ENCODE assay signal across 26 mouse cellular contexts in the genomic region with DNA sequence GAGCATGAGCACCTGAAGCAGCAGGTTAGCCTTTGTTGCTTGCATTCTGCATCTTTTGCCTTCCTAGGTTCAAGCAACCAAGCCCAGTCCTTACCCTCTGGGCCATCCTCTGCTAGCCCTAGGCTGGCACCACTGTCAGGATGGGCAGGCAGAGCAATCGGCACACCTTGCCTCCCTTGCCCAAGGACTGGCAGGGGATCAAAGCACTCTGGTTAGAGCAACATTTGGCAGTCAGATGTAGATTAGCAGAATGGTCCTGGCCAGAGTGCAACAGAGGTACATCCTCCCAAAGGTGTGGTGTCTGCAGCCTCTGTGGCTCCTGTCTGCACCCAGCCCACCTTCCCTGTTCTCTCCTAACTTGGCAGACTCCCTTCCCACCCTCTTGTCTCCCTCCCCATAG.
DNase-seq lines count a peak whose midpoint lies in the region; ATAC-seq and TF ChIP-seq lines count a peak whose summit lies in the region.
"Had no signal": no experiment of that assay in that cellular context is flagged by ENCODE, and none has a peak within 500 bp of the region (broad histone marks: within the 10 kb centered on the region; RNA-seq: fewer than 3 reads in every experiment).

No protein-coding gene starts in this region.

- TF ChIP-seq EP300 in lung, postnatal 0 days (IDR thresholded peaks at IDR 0.05) = no peak

- no peak overlapping the region for H3K9ac ChIP-seq in lung, postnatal 0 days (replicated peaks; ENCODE audit: low read depth)
- H3K9ac ChIP-seq: embryonic facial prominence, embryonic 12.5 days; embryonic facial prominence, embryonic 15.5 days; forebrain, embryonic 12.5 days; forebrain, embryonic 15.5 days; heart, embryonic 12.5 days; heart, embryonic 15.5 days; hindbrain, embryonic 13.5 days; intestine, embryonic 15.5 days had no signal

- no peak for ATAC-seq in cerebellum, adult (ENCODE audit: insufficient number of reproducible peaks, low FRiP score, low TSS enrichment)
- no peak for ATAC-seq in megakaryocyte, adult 5-6 weeks (ENCODE audit: poor library complexity, severe bottlenecking)
- no peak for ATAC-seq in lung, postnatal 0 days
- ATAC-seq: forebrain, embryonic 15.5 days; hindbrain, embryonic 16.5 days; intestine, embryonic 15.5 days; Patski had no signal

- H3K4me1 ChIP-seq in cerebellum, adult 2 months (ENCODE audit: control insufficient read depth, insufficient read depth, low read length) = peaks cover 9% of the 10 kb centered on the region
- no peaks in the 10 kb centered on the region for H3K4me1 ChIP-seq in megakaryocyte, embryonic 14.5 days
- no peaks in the 10 kb centered on the region for H3K4me1 ChIP-seq in lung, postnatal 0 days (ENCODE audit: insufficient read depth, low read depth, low read length)
- H3K4me1 ChIP-seq: embryonic facial prominence, embryonic 12.5 days; embryonic facial prominence, embryonic 15.5 days; forebrain, embryonic 12.5 days; forebrain, embryonic 15.5 days; heart, embryonic 12.5 days; heart, embryonic 15.5 days; hindbrain, embryonic 10.5 days; hindbrain, embryonic 13.5 days; intestine, embryonic 15.5 days had no signal

- TF ChIP-seq CTCF in cerebellum, adult 2 months (IDR thresholded peaks at IDR 0.05; ENCODE audit: borderline replicate concordance, insufficient read depth, low read depth, low read length) = no peak
- TF ChIP-seq CTCF in lung, postnatal 0 days (IDR thresholded peaks at IDR 0.05) = no peak

- 23% methylated on average over 1 of the region's 1 CpGs for WGBS in cerebellum, adult 2 months
- WGBS in lung, postnatal 0 days = 79% methylated on average over 1 of the region's 1 CpGs

- no peak for TF ChIP-seq POLR2A in cerebellum, adult 2 months (IDR thresholded peaks at IDR 0.05; ENCODE audit: borderline replicate concordance, insufficient read depth, low read length)

- peaks cover 15% of the 10 kb centered on the region for H3K9me3 ChIP-seq in megakaryocyte, embryonic 14.5 days
- H3K9me3 ChIP-seq in lung, postnatal 0 days (ENCODE audit: low read length) = no peaks in the 10 kb centered on the region
- H3K9me3 ChIP-seq: embryonic facial prominence, embryonic 12.5 days; embryonic facial prominence, embryonic 15.5 days; forebrain, embryonic 12.5 days; forebrain, embryonic 15.5 days; heart, embryonic 12.5 days; heart, embryonic 15.5 days; hindbrain, embryonic 10.5 days; hindbrain, embryonic 13.5 days; intestine, embryonic 15.5 days had no signal

- H3K27me3 ChIP-seq in cerebellum, adult 2 months (ENCODE audit: control insufficient read depth, insufficient read depth, low read length) = no peaks in the 10 kb centered on the region
- no peaks in the 10 kb centered on the region for H3K27me3 ChIP-seq in megakaryocyte, embryonic 14.5 days (replicated peaks)
- H3K27me3 ChIP-seq in lung, postnatal 0 days (replicated peaks; ENCODE audit: insufficient read depth, low read length) = no peaks in the 10 kb centered on the region
- H3K27me3 ChIP-seq: embryonic facial prominence, embryonic 12.5 days; embryonic facial prominence, embryonic 15.5 days; forebrain, embryonic 12.5 days; forebrain, embryonic 15.5 days; heart, embryonic 12.5 days; heart, embryonic 15.5 days; hindbrain, embryonic 13.5 days; intestine, embryonic 15.5 days had no signal

- no peak overlapping the region for H3K27ac ChIP-seq in cerebellum, adult 2 months (ENCODE audit: insufficient read depth, low read length)
- H3K27ac ChIP-seq in lung, postnatal 0 days (ENCODE audit: low read length) = no peak overlapping the region
- H3K27ac ChIP-seq: embryonic facial prominence, embryonic 12.5 days; embryonic facial prominence, embryonic 15.5 days; forebrain, embryonic 12.5 days; forebrain, embryonic 15.5 days; heart, embryonic 15.5 days; hindbrain, embryonic 10.5 days; hindbrain, embryonic 13.5 days; intestine, embryonic 15.5 days had no signal

- H3K4me3 ChIP-seq in cerebellum, adult 2 months (replicated peaks; ENCODE audit: insufficient read depth, low read depth, low read length) = no peak overlapping the region
- peak overlapping the region; percentile 3 for H3K4me3 ChIP-seq in megakaryocyte, embryonic 14.5 days (replicated peaks)
- H3K4me3 ChIP-seq in lung, postnatal 0 days (ENCODE audit: low read depth, low read length) = no peak overlapping the region
- H3K4me3 ChIP-seq: embryonic facial prominence, embryonic 12.5 days; embryonic facial prominence, embryonic 15.5 days; forebrain, embryonic 12.5 days; forebrain, embryonic 15.5 days; heart, embryonic 12.5 days; heart, embryonic 15.5 days; hindbrain, embryonic 10.5 days; hindbrain, embryonic 13.5 days; intestine, embryonic 15.5 days had no signal

- no peak overlapping the region for H3K4me2 ChIP-seq in lung, postnatal 0 days (replicated peaks; ENCODE audit: low read depth, low read length)
- H3K4me2 ChIP-seq: embryonic facial prominence, embryonic 12.5 days; embryonic facial prominence, embryonic 15.5 days; forebrain, embryonic 12.5 days; forebrain, embryonic 15.5 days; heart, embryonic 12.5 days; heart, embryonic 15.5 days; hindbrain, embryonic 13.5 days; intestine, embryonic 15.5 days had no signal

- no peaks in the 10 kb centered on the region for H3K36me3 ChIP-seq in megakaryocyte, embryonic 14.5 days (replicated peaks; ENCODE audit: low read length)
- no peaks in the 10 kb centered on the region for H3K36me3 ChIP-seq in lung, postnatal 0 days (ENCODE audit: insufficient read depth, low read length)
- H3K36me3 ChIP-seq: embryonic facial prominence, embryonic 12.5 days; embryonic facial prominence, embryonic 15.5 days; forebrain, embryonic 12.5 days; forebrain, embryonic 15.5 days; heart, embryonic 12.5 days; heart, embryonic 15.5 days; hindbrain, embryonic 10.5 days; hindbrain, embryonic 13.5 days; intestine, embryonic 15.5 days had no signal

- peak; percentile 12 for DNase-seq in adrenal gland, adult 2 months
- DNase-seq in adrenal gland, adult 18-20 months (ENCODE audit: low spot score in 2 of 2) = no peak
- DNase-seq in cerebellum, adult 2 months = peak; percentile 17 to 32
- DNase-seq in fat pad, adult 2 months (ENCODE audit: extremely low read depth, low read depth, low spot score) = peak; percentile 50
- DNase-seq in lung, postnatal 0 days (ENCODE audit: low spot score) = no peak
- DNase-seq: adrenal gland, adult 8-10 months; adrenal gland, postnatal 25 days; gastrocnemius, postnatal 25 days; heart, adult 18-20 months; heart, postnatal 10 days; heart, postnatal 36 days; kidney, adult 11 months had no signal

Comparison
In these comparisons a context has a peak if more than half of its experiments do, and no peak if none do; other contexts are left out.
1. DNase-seq: peak in adrenal gland, adult 2 months (single experiment), cerebellum, adult 2 months (2 of 2) and fat pad, adult 2 months (single experiment); none in adrenal gland, adult 18-20 months (0 of 2) and lung, postnatal 0 days (single experiment).